20 mouse cellular contexts compared by ENCODE assay signal in the genomic region with DNA sequence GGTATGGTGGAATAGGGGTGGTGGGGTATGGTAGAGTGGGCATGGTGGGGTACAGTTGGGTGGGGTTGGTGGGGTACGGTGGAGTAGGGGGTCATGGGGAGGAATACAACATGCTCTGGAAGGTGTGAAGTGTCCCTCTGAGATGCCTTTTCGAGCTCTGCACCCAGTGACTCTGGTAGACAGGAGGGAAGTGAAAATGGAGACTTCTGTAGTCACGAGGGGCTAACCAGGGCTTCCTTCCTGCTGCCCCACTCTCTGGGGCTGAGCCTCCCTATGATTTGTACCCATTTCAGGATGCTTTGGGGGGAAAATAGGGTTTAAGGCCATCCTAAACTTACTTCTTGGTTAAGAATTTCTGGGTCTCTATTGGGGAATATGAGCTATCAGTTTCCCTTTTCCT.
DNase-seq lines count a peak whose midpoint lies in the region; ATAC-seq and TF ChIP-seq lines count a peak whose summit lies in the region.
"Had no signal": no experiment of that assay in that cellular context is flagged by ENCODE, and none has a peak within 500 bp of the region (broad histone marks: within the 10 kb centered on the region; RNA-seq: fewer than 3 reads in every experiment).

No protein-coding gene starts in this region.

- H3K4me2 ChIP-seq in heart, embryonic 11.5 days, result no peak overlapping the region
- H3K4me2 ChIP-seq in CH12.LX (ENCODE audit: insufficient read depth, low read depth, poor library complexity, severe bottlenecking), result no peak overlapping the region
- H3K4me2 ChIP-seq in intestine, embryonic 15.5 days (replicated peaks), result no peak overlapping the region
- H3K4me2 ChIP-seq: embryonic facial prominence, embryonic 12.5 days; forebrain, embryonic 12.5 days had no signal

- TF ChIP-seq EP300 in CH12.LX (IDR thresholded peaks at IDR 0.05; ENCODE audit: low read length), result no peak

- H3K9ac ChIP-seq in heart, embryonic 11.5 days (ENCODE audit: low read depth, low read length), result no peak overlapping the region
- H3K9ac ChIP-seq in CH12.LX (ENCODE audit: insufficient read depth, low read depth), result no peak overlapping the region
- H3K9ac ChIP-seq in intestine, embryonic 15.5 days, result no peak overlapping the region
- H3K9ac ChIP-seq: embryonic facial prominence, embryonic 12.5 days; forebrain, embryonic 12.5 days; forebrain, postnatal 0 days had no signal

- peak; percentile 66 for DNase-seq in heart, embryonic 10.5 days (ENCODE audit: low spot score)
- peak; percentile 30 for DNase-seq in A20 (ENCODE audit: low read depth, low spot score)
- peak; percentile 17 for DNase-seq in CH12.LX (ENCODE audit: extremely low read depth)
- DNase-seq in cerebellum, adult 9-11 months, result no peak
- DNase-seq: adrenal gland, adult 2 months; adrenal gland, postnatal 10 days; adrenal gland, postnatal 25 days; B cell, adult 2 months; cerebellum, adult 11 months; cerebellum, adult 18-20 months; cerebellum, adult 8-10 months; cerebellum, postnatal 25 days had no signal

- 87% methylated on average over 3 of the region's 3 CpGs for WGBS in heart, embryonic 10.5 days
- 79% methylated on average over 3 of the region's 3 CpGs for WGBS in heart, embryonic 11.5 days (ENCODE audit: insufficient replicate concordance)
- 89% methylated on average over 3 of the region's 3 CpGs for WGBS in intestine, embryonic 15.5 days

- no peaks in the 10 kb centered on the region for H3K9me3 ChIP-seq in heart, embryonic 10.5 days
- H3K9me3 ChIP-seq in heart, embryonic 11.5 days (replicated peaks; ENCODE audit: control insufficient read depth, low read length), result no peaks in the 10 kb centered on the region
- no peaks in the 10 kb centered on the region for H3K9me3 ChIP-seq in CH12.LX (replicated peaks; ENCODE audit: low read length)
- no peaks in the 10 kb centered on the region for H3K9me3 ChIP-seq in intestine, embryonic 15.5 days
- H3K9me3 ChIP-seq: embryonic facial prominence, embryonic 10.5 days; embryonic facial prominence, embryonic 12.5 days; forebrain, embryonic 12.5 days had no signal

- no peak for TF ChIP-seq CTCF in CH12.LX (conservative IDR thresholded peaks at IDR 0.05 in 1 of 2, IDR thresholded peaks at IDR 0.05 in 1 of 2; ENCODE audit: low read depth in 2 of 2, low read length in 2 of 2)

- no peak overlapping the region for H3K4me3 ChIP-seq in heart, embryonic 10.5 days
- no peak overlapping the region for H3K4me3 ChIP-seq in heart, embryonic 11.5 days (ENCODE audit: low read depth, low read length)
- no peak overlapping the region for H3K4me3 ChIP-seq in CH12.LX (replicated peaks in 1 of 3; ENCODE audit: low read depth in 2 of 3, low read length in 2 of 3, poor library complexity in 1 of 3)
- H3K4me3 ChIP-seq in intestine, embryonic 15.5 days (replicated peaks), result no peak overlapping the region
- H3K4me3 ChIP-seq: embryonic facial prominence, embryonic 10.5 days; embryonic facial prominence, embryonic 12.5 days; forebrain, embryonic 12.5 days had no signal

- dilution Hi-C loops in CH12.LX (cut with MboI; ENCODE audit: extremely low pct_ligation_motif_present, extremely low pct_unique_long_range_greater_than_20kb, low sequenced_read_pairs), result no loop called here

- no peaks in the 10 kb centered on the region for H3K27me3 ChIP-seq in heart, embryonic 10.5 days (ENCODE audit: insufficient read depth, poor library complexity, severe bottlenecking)
- no peaks in the 10 kb centered on the region for H3K27me3 ChIP-seq in heart, embryonic 11.5 days (ENCODE audit: control insufficient read depth, insufficient read depth, low read length)
- H3K27me3 ChIP-seq in CH12.LX (replicated peaks), result no peaks in the 10 kb centered on the region
- H3K27me3 ChIP-seq in intestine, embryonic 15.5 days (replicated peaks), result no peaks in the 10 kb centered on the region
- H3K27me3 ChIP-seq: embryonic facial prominence, embryonic 12.5 days; forebrain, embryonic 12.5 days had no signal

- ATAC-seq in heart, embryonic 11.5 days (replicated peaks; ENCODE audit: insufficient number of reproducible peaks, low FRiP score, low TSS enrichment), result no peak
- peak; percentile 71 for ATAC-seq in megakaryocyte progenitor cell, adult 5-6 weeks (replicated peaks; ENCODE audit: poor library complexity)
- ATAC-seq in intestine, embryonic 15.5 days, result no peak
- ATAC-seq: CD4-positive, CD25-positive, alpha-beta regulatory T cell, adult 4 months had no signal

- in situ Hi-C loops in CH12.LX (cut with MboI; ENCODE audit: low pct_ligation_motif_present, low pct_unique_long_range_greater_than_20kb, low sequenced_read_pairs), result no loop called here

- H3K27ac ChIP-seq in heart, embryonic 10.5 days, result no peak overlapping the region
- H3K27ac ChIP-seq in heart, embryonic 11.5 days (ENCODE audit: low read depth, low read length), result no peak overlapping the region
- no peak overlapping the region for H3K27ac ChIP-seq in CH12.LX (ENCODE audit: insufficient read depth, low read depth)
- no peak overlapping the region for H3K27ac ChIP-seq in intestine, embryonic 15.5 days
- H3K27ac ChIP-seq: embryonic facial prominence, embryonic 10.5 days; embryonic facial prominence, embryonic 12.5 days; forebrain, embryonic 12.5 days had no signal

- no peaks in the 10 kb centered on the region for H3K36me3 ChIP-seq in heart, embryonic 10.5 days
- H3K36me3 ChIP-seq in heart, embryonic 11.5 days (ENCODE audit: control insufficient read depth, insufficient read depth, low read length), result no peaks in the 10 kb centered on the region
- no peaks in the 10 kb centered on the region for H3K36me3 ChIP-seq in CH12.LX (replicated peaks in 1 of 2; ENCODE audit: control insufficient read depth in 1 of 2, insufficient read depth in 1 of 2, low read length in 1 of 2)
- no peaks in the 10 kb centered on the region for H3K36me3 ChIP-seq in intestine, embryonic 15.5 days
- H3K36me3 ChIP-seq: embryonic facial prominence, embryonic 10.5 days; embryonic facial prominence, embryonic 12.5 days; forebrain, embryonic 12.5 days had no signal

- H3K4me1 ChIP-seq in heart, embryonic 10.5 days, result no peaks in the 10 kb centered on the region
- no peaks in the 10 kb centered on the region for H3K4me1 ChIP-seq in heart, embryonic 11.5 days (ENCODE audit: control insufficient read depth, insufficient read depth, low read length)
- peaks cover 3 to 18% of the 10 kb centered on the region in 2 experiments; a peak in 3 of 4 replicates for H3K4me1 ChIP-seq in CH12.LX (ENCODE audit: control insufficient read depth in 1 of 2, insufficient read depth in 2 of 2)
- H3K4me1 ChIP-seq in intestine, embryonic 15.5 days (replicated peaks), result no peaks in the 10 kb centered on the region
- H3K4me1 ChIP-seq: embryonic facial prominence, embryonic 12.5 days had no signal

- no peak for TF ChIP-seq POLR2A in CH12.LX (IDR thresholded peaks at IDR 0.05; ENCODE audit: low read depth, low read length)

- no peak for TF ChIP-seq RAD21 in CH12.LX (IDR thresholded peaks at IDR 0.05; ENCODE audit: low read depth, low read length)

- no peaks in the 10 kb centered on the region for H3K79me2 ChIP-seq in CH12.LX (replicated peaks; ENCODE audit: control insufficient read depth, extremely low read depth, insufficient read depth, poor library complexity, severe bottlenecking)

TF ChIP-seq in CH12.LX, 34 proteins besides CTCF, POLR2A, EP300 and RAD21:
- TF ChIP-seq BHLHE40 (IDR thresholded peaks at IDR 0.05; ENCODE audit: low read depth, low read length) (0 out of 2 replicates have a peak, but pooled peaks have one; percentile 15), POLR2AphosphoS2 (IDR thresholded peaks at IDR 0.05; ENCODE audit: low read depth, low read length) (no peak)
